Mouse (Mus musculus) 3134 (cell line): ENCODE data around the gene Thoc6.

Experiments
- DNase-seq: peaks from one replicate; pipeline ENCODE4 v3.0.0-alpha.2; 2011; ENCODE audit warnings: low spot score; ENCODE audit not compliant: insufficient read length; ENCODE audit errors: extremely low read depth

Thoc6 gene

GRCm38 (mm10) chr17:23679127-23679835 is 5.6 kb upstream of the Thoc6 start, which contains the start of gene Cldn6:
Cldn6 (plus strand) TSS chr17:23679249.
- DNase-seq = no peak

GRCm38 (mm10) chr17:23677236-23677679 is 3.6 kb upstream of the Thoc6 start, which contains the start of gene Tnfrsf12a:
Tnfrsf12a (minus strand) TSS chr17:23677468.
- DNase-seq = peak; percentile 99

GRCm38 (mm10) chr17:23676473-23677031 is 2.9 kb upstream of the Thoc6 start:
- peak; percentile 90 for DNase-seq

GRCm38 (mm10) chr17:23675564-23676281 is 2.0 kb upstream of the Thoc6 start:
- DNase-seq = peak; percentile 92

GRCm38 (mm10) chr17:23675127-23675526 is 1.4 kb upstream of the Thoc6 start:
- peak; percentile 81 for DNase-seq

- DNase-seq = peak; percentile 57
Measured at GRCm38 (mm10) chr17:23674271-23674952, 730 bp upstream of the Thoc6 start.

- DNase-seq = no peak
Measured at GRCm38 (mm10) chr17:23672761-23673160, 921 bp downstream of the Thoc6 start.

- DNase-seq = no peak
Measured at GRCm38 (mm10) chr17:23671519-23671918, 2.2 kb downstream of the Thoc6 start.

- no peak for DNase-seq
Measured at GRCm38 (mm10) chr17:23670516-23671074, 3.1 kb downstream of the Thoc6 start.

GRCm38 (mm10) chr17:23665511-23665910 is 8.2 kb downstream of the Thoc6 start:
- no peak for DNase-seq

GRCm38 (mm10) chr17:23664556-23665021 is 9.1 kb downstream of the Thoc6 start:
- DNase-seq = no peak

GRCm38 (mm10) chr17:23661526-23661925 is 12.2 kb downstream of the Thoc6 start:
- no peak for DNase-seq

- no peak for DNase-seq
Measured at GRCm38 (mm10) chr17:23660876-23661200, 12.8 kb downstream of the Thoc6 start.

- peak; percentile 53 for DNase-seq
Measured at GRCm38 (mm10) chr17:23660117-23660875, 13.4 kb downstream of the Thoc6 start, which contains the start of gene Bicdl2. Bicdl2 (plus strand) TSS chr17:23660506.

GRCm38 (mm10) chr17:23658450-23658849 is 15.2 kb downstream of the Thoc6 start:
- no peak for DNase-seq

GRCm38 (mm10) chr17:23654410-23654809 is 19.3 kb downstream of the Thoc6 start:
- DNase-seq = no peak

GRCm38 (mm10) chr17:23654001-23654400 is 19.7 kb downstream of the Thoc6 start:
- DNase-seq = no peak

GRCm38 (mm10) chr17:23653324-23653723 is 20.4 kb downstream of the Thoc6 start:
- no peak for DNase-seq

GRCm38 (mm10) chr17:23651363-23651762 is 22.3 kb downstream of the Thoc6 start:
- DNase-seq = no peak

- no peak for DNase-seq
Measured at GRCm38 (mm10) chr17:23645894-23646293, 27.8 kb downstream of the Thoc6 start.
